Mouse (Mus musculus) limb, embryonic 13.5 days (tissue): ENCODE measurements around the gene Lypd6. TPM values are rescaled to one million over a fixed set of nuclear protein-coding genes. Genes with fewer than 3 reads are reported as not detected.

ENCODE experiments used
- ATAC-seq: fragments of 200-750 bp; cut with Nextera tagmentation; 2 replicates; pipeline ENCODE4 v1.8.0; 2017; ENCODE audit warnings: low read depth, moderate number of reproducible peaks, moderate TSS enrichment; ENCODE audit not compliant: low FRiP score
- H3K27ac ChIP-seq: fragments of 300-500 bp; sonication (generic); 2 replicates; pipeline ENCODE4 v1.5.1; 2015; ENCODE audit warnings: inconsistent platforms, mild to moderate bottlenecking, moderate library complexity
- H3K27me3 ChIP-seq: fragments of 300-500 bp; sonication (generic); 2 replicates; pipeline ENCODE4 v1.6.1; 2015; ENCODE audit warnings: mild to moderate bottlenecking, inconsistent platforms
- H3K36me3 ChIP-seq: fragments of 300-500 bp; sonication (generic); 2 replicates; pipeline ENCODE4 v1.6.1; 2015; ENCODE audit warnings: inconsistent platforms, mild to moderate bottlenecking, moderate library complexity
- H3K4me1 ChIP-seq: fragments of 300-500 bp; sonication (generic); 2 replicates; pipeline ENCODE4 v1.6.1; 2015; ENCODE audit warnings: inconsistent platforms
- H3K4me2 ChIP-seq: fragments of 300-500 bp; sonication (generic); replicated peaks from 2 replicates; pipeline ENCODE4 v1.6.1; 2015; ENCODE audit warnings: inconsistent platforms, mild to moderate bottlenecking, moderate library complexity
- H3K4me3 ChIP-seq: fragments of 300-500 bp; sonication (generic); 2 replicates; pipeline ENCODE4 v1.5.1; 2015; ENCODE audit warnings: moderate library complexity, mild to moderate bottlenecking, inconsistent platforms
- H3K9ac ChIP-seq: fragments of 300-500 bp; sonication (generic); 2 replicates; pipeline ENCODE4 v1.6.1; 2015; ENCODE audit warnings: mild to moderate bottlenecking, inconsistent platforms
- H3K9me3 ChIP-seq: fragments of 300-500 bp; sonication (generic); 2 replicates; pipeline ENCODE4 v1.6.1; 2016; ENCODE audit warnings: inconsistent platforms
- WGBS: fragments of 180-500 bp; shearing (Covaris S2); methylation state at CpG from one replicate; pipeline ENCODE4 v1.1.7; 2015; 5-methylcytosine and 5-hydroxymethylcytosine counted together
- polyA plus RNA-seq: library from polyadenylated mRNA; unstranded; fragments of >200 nt; fragmentation: Nextera tagmentation; extraction: Ambion mirVana; gene quantifications from 2 replicates; pipeline ENCODE4 v1.2.1, GENCODE M21; 2015

Lypd6 gene
- polyA plus RNA-seq, 1 experiment from 2014 or later, result 12.2 TPM

GRCm38 (mm10) chr2:50111609-50112008 is 45.4 kb downstream of the Lypd6 start:
- Histone ChIP-seq H3K36me3 (no peaks in the 10 kb centered on the region), H3K9ac (no peak overlapping the region), H3K4me1 (0 out of 2 replicates have a peak, but pooled peaks cover 7% of the 10 kb centered on the region), H3K4me3 (no peak overlapping the region), H3K9me3 (no peaks in the 10 kb centered on the region), H3K4me2 (no peak overlapping the region), H3K27ac (no peak overlapping the region), H3K27me3 (no peaks in the 10 kb centered on the region)
- ATAC-seq, result no peak
- 63% methylated on average over 1 of the region's 1 CpGs for WGBS

GRCm38 (mm10) chr2:50112427-50112826 is 46.2 kb downstream of the Lypd6 start:
- no peak for ATAC-seq
- H3K27me3 ChIP-seq, result no peaks in the 10 kb centered on the region
- H3K27ac ChIP-seq, result no peak overlapping the region
- H3K9ac ChIP-seq, result no peak overlapping the region
- 0 out of 2 replicates have a peak, but pooled peaks cover 7% of the 10 kb centered on the region for H3K4me1 ChIP-seq
- H3K9me3 ChIP-seq, result no peaks in the 10 kb centered on the region
- no peaks in the 10 kb centered on the region for H3K36me3 ChIP-seq
- WGBS, result 92% methylated on average over 5 of the region's 5 CpGs
- no peak overlapping the region for H3K4me3 ChIP-seq
- no peak overlapping the region for H3K4me2 ChIP-seq

DNA sequence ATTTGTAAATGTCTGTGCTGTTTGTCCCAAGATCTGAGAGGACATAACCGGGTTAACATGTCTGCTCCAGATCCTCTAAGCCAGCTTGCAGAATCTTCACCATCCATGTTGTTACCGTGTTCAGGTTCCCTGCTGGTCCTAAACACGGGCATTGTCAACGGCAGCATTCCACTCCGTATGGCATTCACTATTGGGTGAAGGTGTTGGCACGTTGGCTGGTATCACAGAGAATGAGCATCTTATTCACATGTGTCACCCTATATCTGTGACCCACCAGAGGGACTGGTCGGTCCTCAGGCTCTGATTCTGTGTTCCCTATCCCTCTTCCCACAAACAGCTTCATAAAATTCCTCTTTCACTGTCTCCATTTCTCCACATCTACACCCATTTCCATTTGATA is 52.9 kb downstream of the Lypd6 start:
- WGBS, result 92% methylated on average over 7 of the region's 7 CpGs
- no peak overlapping the region for H3K4me2 ChIP-seq
- no peaks in the 10 kb centered on the region for H3K27me3 ChIP-seq
- no peaks in the 10 kb centered on the region for H3K36me3 ChIP-seq
- H3K4me3 ChIP-seq, result no peak overlapping the region
- H3K4me1 ChIP-seq, result peaks cover 12% of the 10 kb centered on the region
- H3K9me3 ChIP-seq, result no peaks in the 10 kb centered on the region
- no peak for ATAC-seq
- H3K9ac ChIP-seq, result no peak overlapping the region
- H3K27ac ChIP-seq, result no peak overlapping the region

- no peak for ATAC-seq
- H3K27ac ChIP-seq, result no peak overlapping the region
- H3K9me3 ChIP-seq, result no peaks in the 10 kb centered on the region
- no peaks in the 10 kb centered on the region for H3K36me3 ChIP-seq
- H3K27me3 ChIP-seq, result no peaks in the 10 kb centered on the region
- H3K4me2 ChIP-seq, result no peak overlapping the region
- peaks cover 17% of the 10 kb centered on the region for H3K4me1 ChIP-seq
- H3K9ac ChIP-seq, result no peak overlapping the region
- no peak overlapping the region for H3K4me3 ChIP-seq
- WGBS, result 84% methylated on average over 9 of the region's 9 CpGs
Measured at GRCm38 (mm10) chr2:50120839-50121238, 54.6 kb downstream of the Lypd6 start.

GRCm38 (mm10) chr2:50123376-50123775 is 57.1 kb downstream of the Lypd6 start:
- no peak overlapping the region for H3K27ac ChIP-seq
- peak; percentile 54; the same call in 1 of the 2 replicates for ATAC-seq

GRCm38 (mm10) chr2:50127513-50128175 is 61.4 kb downstream of the Lypd6 start:
- no peaks in the 10 kb centered on the region for H3K36me3 ChIP-seq
- no peak overlapping the region for H3K4me2 ChIP-seq
- H3K27me3 ChIP-seq, result no peaks in the 10 kb centered on the region
- H3K9ac ChIP-seq, result no peak overlapping the region
- no peak for ATAC-seq
- H3K27ac ChIP-seq, result no peak overlapping the region
- no peak overlapping the region for H3K4me3 ChIP-seq
- 80% methylated on average over 9 of the region's 9 CpGs for WGBS
- H3K4me1 ChIP-seq, result peaks cover 29% of the 10 kb centered on the region
- H3K9me3 ChIP-seq, result no peaks in the 10 kb centered on the region

More at GRCm38 (mm10) chr2:50123376-50123775, 57.1 kb downstream of the Lypd6 start:
- Histone ChIP-seq H3K4me3 (no peak overlapping the region), H3K9me3 (no peaks in the 10 kb centered on the region), H3K4me2 (no peak overlapping the region), H3K4me1 (peaks cover 27% of the 10 kb centered on the region), H3K9ac (no peak overlapping the region), H3K36me3 (no peaks in the 10 kb centered on the region), H3K27me3 (no peaks in the 10 kb centered on the region)
- 41% methylated on average over 5 of the region's 5 CpGs for WGBS

DNA sequence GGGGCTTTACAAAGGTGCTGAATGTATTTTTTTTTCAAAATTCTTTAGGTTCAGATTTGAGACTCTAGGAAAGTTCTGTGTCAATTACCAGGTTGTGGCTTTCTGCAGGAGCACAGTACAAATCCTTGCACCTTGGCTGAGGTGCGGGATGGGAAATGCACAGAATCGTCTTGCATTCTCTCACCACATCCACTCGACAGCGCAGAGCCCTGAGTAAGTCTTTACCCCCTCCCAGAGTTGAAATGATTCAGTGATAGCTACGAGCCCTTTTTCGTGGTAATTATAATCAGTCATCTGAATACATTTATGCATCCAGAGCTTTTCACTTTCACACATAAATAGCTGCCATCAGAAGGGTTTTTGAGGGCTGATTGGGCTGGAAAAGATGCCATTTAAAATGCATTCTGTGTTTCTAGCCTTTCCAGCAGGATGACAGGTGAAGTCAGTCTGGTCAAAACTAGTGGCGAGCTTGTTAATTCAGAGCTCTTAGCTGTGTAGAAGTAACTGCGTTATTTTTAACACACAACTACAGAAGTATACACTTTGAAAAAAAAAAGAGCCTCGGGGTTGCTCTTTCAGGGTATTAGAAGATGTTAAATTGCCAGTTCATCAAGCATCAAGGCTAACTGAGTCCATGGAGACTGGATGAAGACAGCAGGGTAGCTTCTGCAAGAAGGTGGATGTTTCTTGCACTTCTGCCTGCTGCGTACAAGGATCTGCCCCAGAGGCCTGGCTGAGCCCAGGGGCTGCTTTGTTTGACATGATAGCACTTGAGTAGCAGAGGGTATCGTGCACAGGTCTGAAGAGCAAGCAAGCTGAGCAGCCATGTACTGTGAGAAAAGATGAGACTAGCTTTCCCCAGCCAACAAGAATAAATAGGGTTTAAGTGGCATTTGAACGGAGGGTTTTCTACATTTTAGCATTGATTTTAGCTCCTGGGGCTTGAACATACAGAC is 62.4 kb downstream of the Lypd6 start:
- Histone ChIP-seq H3K9me3 (no peaks in the 10 kb centered on the region), H3K4me1 (peaks cover 20% of the 10 kb centered on the region), H3K27me3 (no peaks in the 10 kb centered on the region), H3K36me3 (no peaks in the 10 kb centered on the region), H3K4me3 (no peak overlapping the region), H3K9ac (no peak overlapping the region), H3K4me2 (no peak overlapping the region), H3K27ac (no peak overlapping the region)
- no peak for ATAC-seq
- 75% methylated on average over 12 of the region's 12 CpGs for WGBS

DNA sequence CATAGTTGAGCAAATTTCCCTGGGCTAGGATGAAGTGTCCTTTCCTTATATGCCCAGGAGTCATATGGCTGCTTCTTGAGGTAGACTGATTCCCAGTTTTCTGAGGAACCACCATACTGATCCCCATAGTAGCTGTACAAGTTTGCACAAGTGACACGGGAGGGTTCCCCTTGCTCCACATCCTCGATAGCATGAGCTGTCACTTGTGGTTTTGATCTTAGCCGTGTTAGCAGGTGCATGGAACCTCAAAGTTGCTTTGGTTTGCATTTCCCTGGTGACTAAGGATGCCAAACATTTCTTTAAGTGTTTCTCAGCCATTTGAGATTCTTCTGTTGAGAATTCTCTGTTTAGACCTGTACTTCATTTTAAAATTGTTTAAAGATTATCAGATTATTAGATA is 64.4 kb downstream of the Lypd6 start:
- Histone ChIP-seq H3K4me2 (no peak overlapping the region), H3K4me3 (no peak overlapping the region), H3K4me1 (peaks cover 13% of the 10 kb centered on the region; the same call in 1 of the 2 replicates), H3K27me3 (no peaks in the 10 kb centered on the region), H3K36me3 (no peaks in the 10 kb centered on the region), H3K9ac (no peak overlapping the region), H3K27ac (no peak overlapping the region), H3K9me3 (no peaks in the 10 kb centered on the region; the same call in 1 of the 2 replicates)
- WGBS, result 87% methylated on average over 3 of the region's 3 CpGs
- ATAC-seq, result no peak

GRCm38 (mm10) chr2:50143672-50144071 is 77.4 kb downstream of the Lypd6 start:
- H3K4me3 ChIP-seq, result no peak overlapping the region
- no peaks in the 10 kb centered on the region for H3K9me3 ChIP-seq
- no peak for ATAC-seq
- peaks cover 29% of the 10 kb centered on the region for H3K4me1 ChIP-seq
- no peak overlapping the region for H3K27ac ChIP-seq
- WGBS, result 66% methylated on average over 6 of the region's 6 CpGs
- no peaks in the 10 kb centered on the region; the same call in 1 of the 2 replicates for H3K27me3 ChIP-seq
- no peak overlapping the region for H3K4me2 ChIP-seq
- H3K9ac ChIP-seq, result no peak overlapping the region
- no peaks in the 10 kb centered on the region for H3K36me3 ChIP-seq

GRCm38 (mm10) chr2:50147308-50147707 is 81.1 kb downstream of the Lypd6 start:
- 0 out of 2 replicates have a peak, but pooled peaks have one; percentile 24 for ATAC-seq
- Histone ChIP-seq H3K4me1 (peaks cover 23% of the 10 kb centered on the region), H3K36me3 (no peaks in the 10 kb centered on the region), H3K4me2 (peak overlapping the region; percentile 19; the same call in 1 of the 2 replicates), H3K4me3 (no peak overlapping the region), H3K27ac (no peak overlapping the region), H3K9me3 (no peaks in the 10 kb centered on the region), H3K27me3 (no peaks in the 10 kb centered on the region; the same call in 1 of the 2 replicates), H3K9ac (0 out of 2 replicates have a peak overlapping the region, but pooled peaks have one; percentile 13)
- WGBS, result 36% methylated on average over 9 of the region's 9 CpGs

DNA sequence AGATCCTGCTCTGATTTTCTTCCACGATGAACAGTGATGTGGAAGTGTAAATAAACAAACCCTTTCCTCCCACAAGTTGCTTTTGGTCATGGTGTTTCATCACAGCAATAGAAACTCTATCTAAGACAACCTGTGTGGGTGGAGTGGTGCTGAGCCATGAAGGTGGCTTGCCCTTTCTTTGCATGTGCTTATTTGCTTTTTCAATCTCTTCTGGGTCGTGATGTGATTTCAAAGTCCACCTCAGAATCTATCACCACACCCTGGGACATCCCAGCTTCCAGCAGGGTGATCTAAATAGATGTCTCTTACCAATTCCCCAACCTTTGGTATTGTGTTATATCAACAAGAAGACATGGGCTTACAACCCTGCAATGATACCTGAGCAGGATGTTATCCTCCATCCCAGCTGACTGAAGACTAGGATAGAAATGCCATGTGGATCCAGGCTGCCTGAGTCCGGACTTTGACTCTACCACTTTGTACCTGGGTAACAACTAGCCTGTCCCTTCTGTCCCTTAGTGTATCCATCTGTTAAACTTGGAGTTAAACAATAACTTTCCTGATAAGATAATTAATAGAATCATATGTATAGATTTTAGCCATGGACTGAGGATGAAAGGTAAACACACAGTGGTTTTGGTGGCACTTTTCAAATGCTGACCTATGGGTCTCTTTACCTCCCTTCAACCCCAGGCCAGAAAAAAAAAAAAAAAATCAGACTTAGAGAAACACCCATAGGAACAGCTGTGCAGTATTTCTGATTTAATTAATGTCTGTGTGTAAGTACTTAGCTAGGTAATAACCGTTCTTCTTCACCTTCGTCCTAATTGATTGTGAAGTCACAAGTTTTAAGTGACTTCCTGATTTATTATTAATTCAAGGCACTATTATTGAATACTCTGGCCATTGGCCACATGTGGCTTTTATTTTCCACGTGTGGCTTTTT is 83.3 kb downstream of the Lypd6 start:
- Histone ChIP-seq H3K4me1 (peaks cover 21% of the 10 kb centered on the region), H3K27ac (no peak overlapping the region), H3K36me3 (no peaks in the 10 kb centered on the region), H3K9me3 (no peaks in the 10 kb centered on the region), H3K4me2 (no peak overlapping the region), H3K9ac (no peak overlapping the region), H3K27me3 (no peaks in the 10 kb centered on the region; the same call in 1 of the 2 replicates), H3K4me3 (no peak overlapping the region)
- WGBS, result 66% methylated on average over 6 of the region's 6 CpGs
- no peak for ATAC-seq
